Mouse (Mus musculus): ENCODE measurements at regions not wholly inside any gene's neighbourhood (a gene's known extent, or its start where the extent isn't known, plus 50 kb on each side); places are given as distances from the start of the nearest gene placed in this dataset.

GRCm38 (mm10) chr9:52422622-52423021, 254.2 kb upstream of the Zc3h12c start:
- H3K4me3 ChIP-seq: no peak overlapping the region
- no peak overlapping the region for H3K4me2 ChIP-seq (ENCODE audit: low read depth)
- H3K36me3 ChIP-seq (ENCODE audit: control insufficient read depth, insufficient read depth): no peaks in the 10 kb centered on the region
- no peaks in the 10 kb centered on the region for H3K79me2 ChIP-seq (ENCODE audit: control insufficient read depth, insufficient read depth)
- TF ChIP-seq MAX (IDR thresholded peaks at IDR 0.05; ENCODE audit: low read depth) (no peak), E2F4 (IDR thresholded peaks at IDR 0.05; ENCODE audit: insufficient read depth) (no peak), POLR2AphosphoS2 (IDR thresholded peaks at IDR 0.05; ENCODE audit: insufficient read length, low read depth) (no peak), CEBPB (IDR thresholded peaks at IDR 0.05; ENCODE audit: insufficient read depth, poor library complexity, severe bottlenecking) (no peak), TCF12 (IDR thresholded peaks at IDR 0.05; ENCODE audit: insufficient read depth, poor library complexity, severe bottlenecking) (no peak), MYOG (IDR thresholded peaks at IDR 0.05; ENCODE audit: control insufficient read depth in 1 of 3, insufficient read depth in 1 of 3, insufficient read length in 2 of 3, low read depth in 2 of 3) (no peak), SRF (IDR thresholded peaks at IDR 0.05; ENCODE audit: control insufficient read depth, insufficient read length, low read depth) (no peak), USF1 (IDR thresholded peaks at IDR 0.05; ENCODE audit: low read depth) (no peak), MYOD1 (IDR thresholded peaks at IDR 0.05; ENCODE audit: control insufficient read depth in 1 of 3, insufficient read length in 2 of 3, low read depth in 2 of 3) (no peak), TCF3 (IDR thresholded peaks at IDR 0.05; ENCODE audit: insufficient read length, low read depth) (no peak), POLR2A (IDR thresholded peaks at IDR 0.05; ENCODE audit: insufficient read length, low read depth) (no peak), REST (IDR thresholded peaks at IDR 0.05; ENCODE audit: insufficient read depth, insufficient read length) (no peak)
- H3ac ChIP-seq (ENCODE audit: control insufficient read depth, insufficient read length): no peak overlapping the region
- H3K27me3 ChIP-seq (ENCODE audit: control insufficient read depth, insufficient read depth, insufficient read length): no peaks in the 10 kb centered on the region

- Histone ChIP-seq H3K79me2 (ENCODE audit: control insufficient read depth, insufficient read depth) (no peaks in the 10 kb centered on the region), H3K27me3 (ENCODE audit: control insufficient read depth, insufficient read depth, insufficient read length) (no peaks in the 10 kb centered on the region), H3K4me2 (ENCODE audit: low read depth) (no peak overlapping the region), H3K36me3 (ENCODE audit: control insufficient read depth, insufficient read depth) (no peaks in the 10 kb centered on the region), H3ac (ENCODE audit: control insufficient read depth, insufficient read length) (no peak overlapping the region), H3K4me3 (no peak overlapping the region)
- no peak for TF ChIP-seq SRF (IDR thresholded peaks at IDR 0.05; ENCODE audit: control insufficient read depth, insufficient read length, low read depth)
- no peak for TF ChIP-seq TCF3 (IDR thresholded peaks at IDR 0.05; ENCODE audit: insufficient read length, low read depth)
- TF ChIP-seq MAX (IDR thresholded peaks at IDR 0.05; ENCODE audit: low read depth): no peak
- TF ChIP-seq CEBPB (IDR thresholded peaks at IDR 0.05; ENCODE audit: insufficient read depth, poor library complexity, severe bottlenecking): no peak
- no peak for TF ChIP-seq MYOG (IDR thresholded peaks at IDR 0.05; ENCODE audit: control insufficient read depth in 1 of 3, insufficient read depth in 1 of 3, insufficient read length in 2 of 3, low read depth in 2 of 3)
- no peak for TF ChIP-seq REST (IDR thresholded peaks at IDR 0.05; ENCODE audit: insufficient read depth, insufficient read length)
- TF ChIP-seq TCF12 (IDR thresholded peaks at IDR 0.05; ENCODE audit: insufficient read depth, poor library complexity, severe bottlenecking): no peak
- no peak for TF ChIP-seq USF1 (IDR thresholded peaks at IDR 0.05; ENCODE audit: low read depth)
- no peak for TF ChIP-seq POLR2A (IDR thresholded peaks at IDR 0.05; ENCODE audit: insufficient read length, low read depth)
- TF ChIP-seq E2F4 (IDR thresholded peaks at IDR 0.05; ENCODE audit: insufficient read depth): no peak
- TF ChIP-seq POLR2AphosphoS2 (IDR thresholded peaks at IDR 0.05; ENCODE audit: insufficient read length, low read depth): no peak
- no peak for TF ChIP-seq MYOD1 (IDR thresholded peaks at IDR 0.05; ENCODE audit: control insufficient read depth in 1 of 3, insufficient read length in 2 of 3, low read depth in 2 of 3)
These were observed 247.3 kb upstream of the Zc3h12c start for GRCm38 (mm10) chr9:52415706-52416105.

GRCm38 (mm10) chr9:52407841-52408240, 239.5 kb upstream of the Zc3h12c start:
- Histone ChIP-seq H3K27me3 (ENCODE audit: control insufficient read depth, insufficient read depth, insufficient read length) (no peaks in the 10 kb centered on the region), H3ac (ENCODE audit: control insufficient read depth, insufficient read length) (no peak overlapping the region), H3K4me3 (no peak overlapping the region), H3K79me2 (ENCODE audit: control insufficient read depth, insufficient read depth) (no peaks in the 10 kb centered on the region), H3K36me3 (ENCODE audit: control insufficient read depth, insufficient read depth) (no peaks in the 10 kb centered on the region), H3K4me2 (ENCODE audit: low read depth) (no peak overlapping the region)
- TF ChIP-seq MYOD1 (IDR thresholded peaks at IDR 0.05; ENCODE audit: control insufficient read depth in 1 of 3, insufficient read length in 2 of 3, low read depth in 2 of 3) (no peak), POLR2A (IDR thresholded peaks at IDR 0.05; ENCODE audit: insufficient read length, low read depth) (no peak), USF1 (IDR thresholded peaks at IDR 0.05; ENCODE audit: low read depth) (no peak), MAX (IDR thresholded peaks at IDR 0.05; ENCODE audit: low read depth) (no peak), MYOG (IDR thresholded peaks at IDR 0.05; ENCODE audit: control insufficient read depth in 1 of 3, insufficient read depth in 1 of 3, insufficient read length in 2 of 3, low read depth in 2 of 3) (no peak), CEBPB (IDR thresholded peaks at IDR 0.05; ENCODE audit: insufficient read depth, poor library complexity, severe bottlenecking) (no peak), E2F4 (IDR thresholded peaks at IDR 0.05; ENCODE audit: insufficient read depth) (no peak), POLR2AphosphoS2 (IDR thresholded peaks at IDR 0.05; ENCODE audit: insufficient read length, low read depth) (no peak), REST (IDR thresholded peaks at IDR 0.05; ENCODE audit: insufficient read depth, insufficient read length) (no peak), TCF12 (IDR thresholded peaks at IDR 0.05; ENCODE audit: insufficient read depth, poor library complexity, severe bottlenecking) (no peak), SRF (IDR thresholded peaks at IDR 0.05; ENCODE audit: control insufficient read depth, insufficient read length, low read depth) (no peak)

- no peaks in the 10 kb centered on the region for H3K27me3 ChIP-seq (ENCODE audit: control insufficient read depth, insufficient read depth, insufficient read length)
- H3K79me2 ChIP-seq (ENCODE audit: control insufficient read depth, insufficient read depth): no peaks in the 10 kb centered on the region
- no peak overlapping the region for H3K4me3 ChIP-seq
- no peaks in the 10 kb centered on the region for H3K36me3 ChIP-seq (ENCODE audit: control insufficient read depth, insufficient read depth)
- no peak for TF ChIP-seq E2F4 (IDR thresholded peaks at IDR 0.05; ENCODE audit: insufficient read depth)
- no peak for TF ChIP-seq TCF3 (IDR thresholded peaks at IDR 0.05; ENCODE audit: insufficient read length, low read depth)
- TF ChIP-seq SRF (IDR thresholded peaks at IDR 0.05; ENCODE audit: control insufficient read depth, insufficient read length, low read depth): no peak
- TF ChIP-seq MYOD1 (IDR thresholded peaks at IDR 0.05; ENCODE audit: control insufficient read depth in 1 of 3, insufficient read length in 2 of 3, low read depth in 2 of 3): no peak
- no peak for TF ChIP-seq USF1 (IDR thresholded peaks at IDR 0.05; ENCODE audit: low read depth)
- TF ChIP-seq MAX (IDR thresholded peaks at IDR 0.05; ENCODE audit: low read depth): no peak
- no peak for TF ChIP-seq CEBPB (IDR thresholded peaks at IDR 0.05; ENCODE audit: insufficient read depth, poor library complexity, severe bottlenecking)
- TF ChIP-seq POLR2AphosphoS2 (IDR thresholded peaks at IDR 0.05; ENCODE audit: insufficient read length, low read depth): no peak
- no peak for TF ChIP-seq TCF12 (IDR thresholded peaks at IDR 0.05; ENCODE audit: insufficient read depth, poor library complexity, severe bottlenecking)
- TF ChIP-seq MYOG (IDR thresholded peaks at IDR 0.05; ENCODE audit: control insufficient read depth in 1 of 3, insufficient read depth in 1 of 3, insufficient read length in 2 of 3, low read depth in 2 of 3): no peak
- TF ChIP-seq REST (IDR thresholded peaks at IDR 0.05; ENCODE audit: insufficient read depth, insufficient read length): no peak
- TF ChIP-seq POLR2A (IDR thresholded peaks at IDR 0.05; ENCODE audit: insufficient read length, low read depth): no peak
- H3K4me2 ChIP-seq (ENCODE audit: low read depth): no peak overlapping the region
- no peak overlapping the region for H3ac ChIP-seq (ENCODE audit: control insufficient read depth, insufficient read length)
These were observed 234.1 kb upstream of the Zc3h12c start for GRCm38 (mm10) chr9:52402496-52402895.
